24 mouse cellular contexts compared by ENCODE assay signal in the genomic region with DNA sequence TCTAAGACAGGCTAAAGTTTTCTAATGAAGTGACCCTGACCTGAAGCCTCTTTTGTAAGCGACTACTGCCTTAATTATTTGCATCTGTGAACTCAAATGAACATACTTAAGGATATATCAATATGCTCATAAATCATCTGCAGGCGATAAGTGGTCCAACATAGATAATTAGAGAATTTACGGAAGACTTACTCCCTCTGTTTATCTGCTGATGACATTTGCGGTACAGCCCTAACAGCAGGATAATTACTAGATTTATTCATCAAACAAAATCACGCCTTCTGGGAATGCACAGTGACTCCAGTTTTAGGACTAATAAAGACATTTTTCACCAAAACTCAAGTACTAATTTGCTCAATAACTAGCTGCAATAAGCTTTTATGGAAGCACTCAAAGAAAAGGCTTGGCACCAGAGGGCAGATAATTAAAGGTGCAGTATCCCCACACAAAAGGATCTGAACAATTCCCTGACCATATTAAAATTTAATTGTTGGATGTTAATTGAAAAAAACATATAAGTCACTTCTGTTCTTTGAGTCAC.
A peak's percentile ranks its signal among the peaks of the same experiment; 100 is the strongest.
DNase-seq lines count a peak whose midpoint lies in the region; ATAC-seq and TF ChIP-seq lines count a peak whose summit lies in the region.
"Had no signal": no experiment of that assay in that cellular context is flagged by ENCODE, and none has a peak within 500 bp of the region (broad histone marks: within the 10 kb centered on the region; RNA-seq: fewer than 3 reads in every experiment).

No protein-coding gene starts in this region.

- no peak for TF ChIP-seq CTCF in midbrain, postnatal 0 days (IDR thresholded peaks at IDR 0.05)

- 38% methylated on average over 5 of the region's 5 CpGs for WGBS in forebrain, embryonic 11.5 days
- WGBS in forebrain, embryonic 10.5 days: 54% methylated on average over 5 of the region's 5 CpGs
- WGBS in midbrain, postnatal 0 days: 50% methylated on average over 5 of the region's 5 CpGs
- WGBS in midbrain, embryonic 10.5 days: 77% methylated on average over 5 of the region's 5 CpGs

- ATAC-seq in forebrain, embryonic 11.5 days (replicated peaks; ENCODE audit: low FRiP score): peak; percentile 40
- no peak for ATAC-seq in midbrain, postnatal 0 days (ENCODE audit: low FRiP score)
- ATAC-seq: inflammation-experienced regulatory T-cells, adult 6 months had no signal

- H3K4me3 ChIP-seq in forebrain, embryonic 11.5 days (ENCODE audit: low read depth, low read length): no peak overlapping the region
- no peak overlapping the region for H3K4me3 ChIP-seq in forebrain, embryonic 10.5 days
- H3K4me3 ChIP-seq in midbrain, postnatal 0 days (ENCODE audit: low read depth, low read length): no peak overlapping the region
- no peak overlapping the region for H3K4me3 ChIP-seq in midbrain, embryonic 10.5 days
- H3K4me3 ChIP-seq: embryonic facial prominence, embryonic 12.5 days; erythroblast, embryonic 14.5 days; heart, adult 2 months; layer of hippocampus, adult 2 months; stomach, embryonic 15.5 days had no signal

- no peaks in the 10 kb centered on the region for H3K27me3 ChIP-seq in forebrain, embryonic 11.5 days (ENCODE audit: control insufficient read depth, insufficient read depth, low read length)
- no peaks in the 10 kb centered on the region; the same call in 1 of the 2 replicates for H3K27me3 ChIP-seq in forebrain, embryonic 10.5 days (ENCODE audit: poor library complexity, severe bottlenecking)
- no peaks in the 10 kb centered on the region for H3K27me3 ChIP-seq in midbrain, postnatal 0 days (ENCODE audit: insufficient read depth, low read length)
- no peaks in the 10 kb centered on the region for H3K27me3 ChIP-seq in midbrain, embryonic 10.5 days (ENCODE audit: low read depth, poor library complexity, severe bottlenecking)
- H3K27me3 ChIP-seq: embryonic facial prominence, embryonic 12.5 days; stomach, embryonic 15.5 days had no signal

- no peak for DNase-seq in forebrain, embryonic 11.5 days (ENCODE audit: low spot score)
- no peak for DNase-seq in forebrain, embryonic 10.5 days (ENCODE audit: extremely low spot score, low spot score)
- peak; percentile 26 for DNase-seq in midbrain, postnatal 0 days (ENCODE audit: low spot score)
- no peak for DNase-seq in midbrain, embryonic 10.5 days (ENCODE audit: low spot score)
- DNase-seq in forelimb bud, embryonic 11.5 days (ENCODE audit: low read depth, low spot score): peak; percentile 32
- DNase-seq in retina, postnatal 1 day: peak; percentile 16
- DNase-seq in ovary, postnatal 10 days (ENCODE audit: low spot score): no peak
- no peak for DNase-seq in spleen, postnatal 4 days (ENCODE audit: low spot score in 2 of 2)
- DNase-seq: adrenal gland, postnatal 14 days; cerebellum, adult 18-20 months; cerebellum, postnatal 25 days; gastrocnemius, postnatal 25 days; heart, adult 2 months; kidney, adult 2 months; kidney, postnatal 10 days; layer of hippocampus, postnatal 36 days; right cerebral cortex, postnatal 25 days had no signal

- H3K27ac ChIP-seq in forebrain, embryonic 11.5 days (ENCODE audit: low read depth, low read length): no peak overlapping the region
- H3K27ac ChIP-seq in forebrain, embryonic 10.5 days: no peak overlapping the region
- no peak overlapping the region for H3K27ac ChIP-seq in midbrain, postnatal 0 days (ENCODE audit: low read depth, low read length)
- no peak overlapping the region for H3K27ac ChIP-seq in midbrain, embryonic 10.5 days (replicated peaks)
- H3K27ac ChIP-seq: embryonic facial prominence, embryonic 12.5 days; heart, adult 2 months; layer of hippocampus, adult 2 months; liver, embryonic 14.5 days; stomach, embryonic 15.5 days had no signal

- no peaks in the 10 kb centered on the region for H3K4me1 ChIP-seq in forebrain, embryonic 11.5 days (replicated peaks; ENCODE audit: control insufficient read depth, insufficient read depth, low read length)
- H3K4me1 ChIP-seq in forebrain, embryonic 10.5 days: peaks cover 6% of the 10 kb centered on the region; the same call in 1 of the 2 replicates
- H3K4me1 ChIP-seq in midbrain, postnatal 0 days (ENCODE audit: insufficient read depth, low read length): no peaks in the 10 kb centered on the region
- H3K4me1 ChIP-seq in midbrain, embryonic 10.5 days: no peaks in the 10 kb centered on the region
- H3K4me1 ChIP-seq: embryonic facial prominence, embryonic 12.5 days; stomach, embryonic 15.5 days had no signal

- no peak overlapping the region for H3K4me2 ChIP-seq in forebrain, embryonic 11.5 days (ENCODE audit: low read depth, low read length, severe bottlenecking)
- no peak overlapping the region for H3K4me2 ChIP-seq in midbrain, postnatal 0 days (ENCODE audit: low read depth, low read length, poor library complexity, severe bottlenecking)
- H3K4me2 ChIP-seq: embryonic facial prominence, embryonic 12.5 days; stomach, embryonic 15.5 days had no signal

- H3K9ac ChIP-seq in forebrain, embryonic 11.5 days (ENCODE audit: low read length): no peak overlapping the region
- H3K9ac ChIP-seq in midbrain, postnatal 0 days (replicated peaks; ENCODE audit: low read length, poor library complexity, severe bottlenecking): no peak overlapping the region
- H3K9ac ChIP-seq: embryonic facial prominence, embryonic 12.5 days; liver, embryonic 14.5 days; stomach, embryonic 15.5 days had no signal

- no peaks in the 10 kb centered on the region for H3K9me3 ChIP-seq in forebrain, embryonic 11.5 days (ENCODE audit: control insufficient read depth, low read length)
- no peaks in the 10 kb centered on the region for H3K9me3 ChIP-seq in forebrain, embryonic 10.5 days
- no peaks in the 10 kb centered on the region for H3K9me3 ChIP-seq in midbrain, postnatal 0 days (ENCODE audit: low read length)
- H3K9me3 ChIP-seq in midbrain, embryonic 10.5 days (replicated peaks): no peaks in the 10 kb centered on the region
- H3K9me3 ChIP-seq: embryonic facial prominence, embryonic 12.5 days; G1E; stomach, embryonic 15.5 days had no signal

- H3K36me3 ChIP-seq in forebrain, embryonic 11.5 days (ENCODE audit: control insufficient read depth, insufficient read depth, low read length): no peaks in the 10 kb centered on the region
- no peaks in the 10 kb centered on the region for H3K36me3 ChIP-seq in forebrain, embryonic 10.5 days (replicated peaks)
- H3K36me3 ChIP-seq in midbrain, postnatal 0 days (ENCODE audit: insufficient read depth, low read length): no peaks in the 10 kb centered on the region
- H3K36me3 ChIP-seq in midbrain, embryonic 10.5 days: no peaks in the 10 kb centered on the region
- H3K36me3 ChIP-seq: embryonic facial prominence, embryonic 12.5 days; G1E; stomach, embryonic 15.5 days had no signal

Comparison
In these comparisons a context has a peak if more than half of its experiments do, and no peak if none do; other contexts are left out.
1. DNase-seq: peak in midbrain, postnatal 0 days (single experiment), forelimb bud, embryonic 11.5 days (single experiment) and retina, postnatal 1 day (single experiment); none in forebrain, embryonic 11.5 days (single experiment), forebrain, embryonic 10.5 days (single experiment), midbrain, embryonic 10.5 days (single experiment), ovary, postnatal 10 days (single experiment) and spleen, postnatal 4 days (0 of 2).